Mouse (Mus musculus): ENCODE measurements around the gene Sf3b5.

The Sf3b5 gene

GRCm38 (mm10) chr10:13005043-13005442 lies at the start of gene Sf3b5:
Gene Sf3b5 (plus strand): TSS chr10:13005343.
- DNase-seq = no peak

GRCm38 (mm10) chr10:12955831-12956230 lies 49.3 kb upstream of the Sf3b5 start:
- DNase-seq = no peak

- no peak for DNase-seq
These were observed 47.9 kb upstream of the Sf3b5 start for GRCm38 (mm10) chr10:12957271-12957670.

GRCm38 (mm10) chr10:12961546-12961945 lies 43.6 kb upstream of the Sf3b5 start:
- DNase-seq = no peak

- DNase-seq = no peak
These were observed 42.9 kb upstream of the Sf3b5 start for GRCm38 (mm10) chr10:12962238-12962637.

GRCm38 (mm10) chr10:12963362-12964147 lies 41.6 kb upstream of the Sf3b5 start:
- DNase-seq = peak; percentile 19 to 24

GRCm38 (mm10) chr10:12964151-12965075 lies 40.7 kb upstream of the Sf3b5 start, which contains the start of gene Stx11:
Gene Stx11 (minus strand): TSS chr10:12964298.
- peak; percentile 65 to 69 for DNase-seq

- no peak for DNase-seq
These were observed 39.4 kb upstream of the Sf3b5 start for GRCm38 (mm10) chr10:12965669-12966180.

GRCm38 (mm10) chr10:12974572-12974971 lies 30.6 kb upstream of the Sf3b5 start:
- DNase-seq = no peak

- no peak for DNase-seq
These were observed 29.7 kb upstream of the Sf3b5 start for GRCm38 (mm10) chr10:12975461-12975860.

GRCm38 (mm10) chr10:12975957-12976356 lies 29.2 kb upstream of the Sf3b5 start:
- DNase-seq = no peak

GRCm38 (mm10) chr10:12976552-12976951 lies 28.6 kb upstream of the Sf3b5 start:
- DNase-seq = no peak

- peak; percentile 57 to 62 for DNase-seq
These were observed 27.3 kb upstream of the Sf3b5 start for GRCm38 (mm10) chr10:12977787-12978212.

- DNase-seq = no peak
These were observed 24.1 kb upstream of the Sf3b5 start for GRCm38 (mm10) chr10:12981071-12981470.

- no peak for DNase-seq
These were observed 21.6 kb upstream of the Sf3b5 start for GRCm38 (mm10) chr10:12983516-12983915.

- DNase-seq = no peak
These were observed 20.1 kb upstream of the Sf3b5 start for GRCm38 (mm10) chr10:12985028-12985427.

GRCm38 (mm10) chr10:12986485-12986884 lies 18.7 kb upstream of the Sf3b5 start:
- DNase-seq = no peak

- DNase-seq = no peak
These were observed 18.2 kb upstream of the Sf3b5 start for GRCm38 (mm10) chr10:12986943-12987342.

GRCm38 (mm10) chr10:12991953-12992352 lies 13.2 kb upstream of the Sf3b5 start:
- DNase-seq = no peak

- DNase-seq = no peak
These were observed 11.6 kb upstream of the Sf3b5 start for GRCm38 (mm10) chr10:12993411-12994039.

GRCm38 (mm10) chr10:12996736-12997477 lies 8.2 kb upstream of the Sf3b5 start:
- DNase-seq = peak; percentile 81 to 88
